Mouse (Mus musculus) retina, adult 2 months (tissue): ENCODE measurements around the gene Otogl.

Source experiments
- DNase-seq: peaks from one replicate; pipeline ENCODE4 v3.0.0-alpha.2; 2012; ENCODE audit warnings: low read depth, low spot score

Gene Otogl

GRCm38 (mm10) chr10:107906453-107906852 lies 5.5 kb downstream of the Otogl start:
- no peak for DNase-seq

GRCm38 (mm10) chr10:107905274-107906034 lies 6.5 kb downstream of the Otogl start:
- no peak for DNase-seq

- no peak for DNase-seq
Observed at GRCm38 (mm10) chr10:107901958-107902357, 10.0 kb downstream of the Otogl start.

GRCm38 (mm10) chr10:107901204-107901879 lies 10.6 kb downstream of the Otogl start:
- DNase-seq: no peak

- DNase-seq: no peak
Observed at GRCm38 (mm10) chr10:107899946-107900345, 12.0 kb downstream of the Otogl start.

- DNase-seq: no peak
Observed at GRCm38 (mm10) chr10:107896158-107896557, 15.8 kb downstream of the Otogl start.

- DNase-seq: no peak
Observed at GRCm38 (mm10) chr10:107894663-107895581, 17.0 kb downstream of the Otogl start.

- no peak for DNase-seq
Observed at GRCm38 (mm10) chr10:107890400-107890799, 21.5 kb downstream of the Otogl start.

- DNase-seq: no peak
Observed at GRCm38 (mm10) chr10:107872542-107872941, 39.4 kb downstream of the Otogl start.

- no peak for DNase-seq
Observed at GRCm38 (mm10) chr10:107872109-107872508, 39.8 kb downstream of the Otogl start.

- no peak for DNase-seq
Observed at GRCm38 (mm10) chr10:107870540-107870939, 41.4 kb downstream of the Otogl start.

- DNase-seq: no peak
Observed at GRCm38 (mm10) chr10:107868904-107869303, 43.0 kb downstream of the Otogl start.

GRCm38 (mm10) chr10:107867414-107867813 lies 44.5 kb downstream of the Otogl start:
- DNase-seq: no peak

- DNase-seq: no peak
Observed at GRCm38 (mm10) chr10:107860235-107860917, 51.6 kb downstream of the Otogl start.

- DNase-seq: no peak
Observed at GRCm38 (mm10) chr10:107859220-107859619, 52.7 kb downstream of the Otogl start.

- peak; percentile 16 for DNase-seq
Observed at GRCm38 (mm10) chr10:107858684-107859083, 53.2 kb downstream of the Otogl start.

GRCm38 (mm10) chr10:107844906-107845305 lies 67.0 kb downstream of the Otogl start:
- no peak for DNase-seq

GRCm38 (mm10) chr10:107834452-107835239 lies 77.3 kb downstream of the Otogl start:
- no peak for DNase-seq

- no peak for DNase-seq
Observed at GRCm38 (mm10) chr10:107829151-107829550, 82.8 kb downstream of the Otogl start.

GRCm38 (mm10) chr10:107813814-107814483 lies 98.0 kb downstream of the Otogl start:
- no peak for DNase-seq
